Mouse (Mus musculus) liver, adult (tissue): Measurements from ENCODE around the gene Glis1.

Experiments
- GATA4 ChIP-seq: IDR thresholded peaks from 2 replicates; pipeline ENCODE4 v1.6.1; 2014; ENCODE audit warnings: mild to moderate bottlenecking, low read length; ENCODE audit not compliant: insufficient replicate concordance

Gene Glis1

GRCm38 (mm10) chr4:107652598-107653279 lies 218.3 kb downstream of the Glis1 start:
- TF ChIP-seq GATA4 = no peak

- TF ChIP-seq GATA4 = no peak
These were observed 218.9 kb downstream of the Glis1 start for GRCm38 (mm10) chr4:107653280-107653643.

GRCm38 (mm10) chr4:107660649-107661048 lies 226.3 kb downstream of the Glis1 start:
- TF ChIP-seq GATA4 = no peak

- no peak for TF ChIP-seq GATA4
These were observed 234.1 kb downstream of the Glis1 start for GRCm38 (mm10) chr4:107668514-107668913.

- TF ChIP-seq GATA4 = no peak
These were observed 236.3 kb downstream of the Glis1 start for GRCm38 (mm10) chr4:107670731-107671130.

- no peak for TF ChIP-seq GATA4
These were observed 239.4 kb downstream of the Glis1 start for GRCm38 (mm10) chr4:107673638-107674321.

- TF ChIP-seq GATA4 = no peak
These were observed 239.9 kb downstream of the Glis1 start for GRCm38 (mm10) chr4:107674322-107674644.

- no peak for TF ChIP-seq GATA4
These were observed 241.3 kb downstream of the Glis1 start for GRCm38 (mm10) chr4:107675645-107676044.

GRCm38 (mm10) chr4:107680311-107681098 lies 246.1 kb downstream of the Glis1 start:
- no peak for TF ChIP-seq GATA4

- no peak for TF ChIP-seq GATA4
These were observed 246.9 kb downstream of the Glis1 start for GRCm38 (mm10) chr4:107681099-107681849.

GRCm38 (mm10) chr4:107683006-107683756 lies 248.8 kb downstream of the Glis1 start:
- TF ChIP-seq GATA4 = no peak

- TF ChIP-seq GATA4 = no peak
These were observed 249.7 kb downstream of the Glis1 start, which contains the start of gene Dmrtb1 for GRCm38 (mm10) chr4:107684130-107684529. TSS of gene Dmrtb1 (minus strand) at chr4:107684230.
